Mouse (Mus musculus) olfactory bulb, adult 2 months (tissue): ENCODE results near the gene H2-M5.

ENCODE experiments used
- CTCF ChIP-seq: fragments of 200-500 bp; IDR thresholded peaks from 2 replicates; pipeline ENCODE4 v1.5.1; 2012; ENCODE audit warnings: low read depth, mild to moderate bottlenecking, low read length, moderate library complexity; ENCODE audit not compliant: insufficient read depth
- POLR2A ChIP-seq: fragments of 200-500 bp; IDR thresholded peaks from 2 replicates; pipeline ENCODE4 v1.6.1; 2012; ENCODE audit warnings: mild to moderate bottlenecking, low read depth, low read length, moderate library complexity; ENCODE audit not compliant: insufficient read depth

- TF ChIP-seq CTCF (no peak), POLR2A (peak; percentile 68)
Observed at GRCm38 (mm10) chr17:36950981-36951947, 38.1 kb downstream of the H2-M5 start, which contains the start of gene Ppp1r11.
